In the genomic region with DNA sequence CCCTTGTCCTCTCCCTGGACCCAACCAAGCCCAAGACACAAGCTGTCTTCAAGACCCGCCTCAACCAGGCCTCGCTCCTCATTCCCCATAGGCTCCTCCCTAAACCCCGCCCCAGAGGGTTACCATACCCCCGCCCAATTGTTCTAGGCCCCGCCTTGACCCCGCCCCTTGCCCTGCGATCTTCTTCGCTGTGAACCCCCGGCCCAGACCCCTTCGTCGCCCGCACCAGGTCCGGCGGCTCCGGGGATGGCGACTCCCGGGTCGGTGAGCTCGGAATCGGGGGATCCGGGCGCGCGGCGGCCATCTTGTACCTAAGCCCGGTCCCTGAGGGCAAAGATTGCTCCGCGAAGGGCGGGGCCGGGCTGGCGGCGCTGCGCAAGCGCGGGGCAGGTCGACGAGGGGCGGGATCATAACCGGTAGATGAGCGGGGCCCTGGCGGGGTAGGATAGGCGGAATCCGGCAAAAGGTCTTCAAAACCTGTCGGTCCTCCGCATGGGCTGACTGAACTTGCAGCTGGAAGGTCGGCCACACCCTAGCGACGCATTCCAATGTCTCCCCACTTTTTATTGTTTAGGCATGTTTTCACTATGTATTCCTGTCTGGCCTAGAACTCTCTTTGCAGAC, we compare ENCODE assay signal across 8 mouse cellular contexts. TPM values are rescaled to one million over a fixed set of nuclear protein-coding genes. Genes with fewer than 3 reads are reported as not detected.
DNase-seq lines count a peak whose midpoint lies in the region; ATAC-seq lines count a peak whose summit lies in the region.

A gene (minus strand): TSS at position 338 of the 624 bp plus-strand sequence.

- under 1% methylated on average over 48 of the region's 48 CpGs for WGBS in heart, embryonic 15.5 days
- WGBS in liver, embryonic 15.5 days (ENCODE audit: insufficient replicate concordance), result under 1% methylated on average over 48 of the region's 48 CpGs
- under 1% methylated on average over 48 of the region's 48 CpGs for WGBS in neural tube, embryonic 12.5 days

- H3K9ac ChIP-seq in heart, embryonic 15.5 days, result peak within 1 kb of the TSS; percentile 82
- peak within 1 kb of the TSS; percentile 85 for H3K9ac ChIP-seq in liver, embryonic 15.5 days
- H3K9ac ChIP-seq in neural tube, embryonic 12.5 days, result peak within 1 kb of the TSS; percentile 82

- H3K4me3 ChIP-seq in heart, embryonic 15.5 days, result peak within 1 kb of the TSS; percentile 77
- peak within 1 kb of the TSS; percentile 91 for H3K4me3 ChIP-seq in liver, embryonic 15.5 days (replicated peaks)
- peak within 1 kb of the TSS; percentile 62 for H3K4me3 ChIP-seq in neural tube, embryonic 12.5 days

- peak within 1 kb of the TSS; percentile 96 for H3K27ac ChIP-seq in heart, embryonic 15.5 days
- H3K27ac ChIP-seq in liver, embryonic 15.5 days (replicated peaks), result peak within 1 kb of the TSS; percentile 96
- H3K27ac ChIP-seq in neural tube, embryonic 12.5 days, result peak within 1 kb of the TSS; percentile 90

- peak; percentile 87 for DNase-seq in c-Kit-negative CD71-positive TER-119-positive erythroid progenitor cells, embryonic 14.5 days (ENCODE audit: low read depth, low spot score)
- peak; percentile 77 for DNase-seq in fibroblast of lung, adult 2 months (ENCODE audit: low read depth)
- peak; percentile 93 to 96 for DNase-seq in kidney, postnatal 36 days
- peak; percentile 84 for DNase-seq in telencephalon, adult 2 months (ENCODE audit: low read depth, low spot score)

- peak within 1 kb of the TSS; percentile 60 for H3K4me2 ChIP-seq in heart, embryonic 15.5 days
- peak within 1 kb of the TSS; percentile 81 for H3K4me2 ChIP-seq in liver, embryonic 15.5 days
- H3K4me2 ChIP-seq in neural tube, embryonic 12.5 days (replicated peaks), result peak within 1 kb of the TSS; percentile 57

- no peaks in the 10 kb centered on the region for H3K9me3 ChIP-seq in heart, embryonic 15.5 days (replicated peaks)
- no peaks in the 10 kb centered on the region for H3K9me3 ChIP-seq in liver, embryonic 15.5 days (replicated peaks)
- H3K9me3 ChIP-seq in neural tube, embryonic 12.5 days, result no peaks in the 10 kb centered on the region

- peaks cover 28% of the 10 kb centered on the region for H3K36me3 ChIP-seq in heart, embryonic 15.5 days
- peaks cover 16% of the 10 kb centered on the region for H3K36me3 ChIP-seq in liver, embryonic 15.5 days (replicated peaks)
- peaks cover 29% of the 10 kb centered on the region for H3K36me3 ChIP-seq in neural tube, embryonic 12.5 days

- no peaks in the 10 kb centered on the region for H3K27me3 ChIP-seq in heart, embryonic 15.5 days
- no peaks in the 10 kb centered on the region for H3K27me3 ChIP-seq in liver, embryonic 15.5 days
- no peaks in the 10 kb centered on the region for H3K27me3 ChIP-seq in neural tube, embryonic 12.5 days (replicated peaks)

- peak; percentile 97 for ATAC-seq in CD4-positive, CD25-positive, alpha-beta regulatory T cell, adult 4 months
- ATAC-seq in heart, embryonic 15.5 days (replicated peaks; ENCODE audit: insufficient number of reproducible peaks, insufficient read depth, low FRiP score, low read depth), result peak; percentile 96
- peak; percentile 98 for ATAC-seq in liver, embryonic 15.5 days (ENCODE audit: insufficient read depth)
- peak; percentile 96 for ATAC-seq in neural tube, embryonic 12.5 days (ENCODE audit: low FRiP score, low read depth)

- peaks cover 13% of the 10 kb centered on the region for H3K4me1 ChIP-seq in heart, embryonic 15.5 days (replicated peaks)
- peaks cover 23% of the 10 kb centered on the region for H3K4me1 ChIP-seq in liver, embryonic 15.5 days (replicated peaks)
- H3K4me1 ChIP-seq in neural tube, embryonic 12.5 days, result no peaks in the 10 kb centered on the region; the same call in 1 of the 2 replicates

RNA-seq across cellular contexts. Expression of the gene that starts here (rescaled TPM):
- 1 to 10 TPM; 4.5 to 9.3 TPM for polyA plus RNA-seq in CD4-positive, CD25-positive, alpha-beta regulatory T cell, adult 4 months (2017; shearing (Covaris generic))
- 5.4 and 6.5 TPM in 2 replicates for polyA plus RNA-seq in heart, embryonic 15.5 days (2015; fragmentation: Nextera tagmentation; extraction: Ambion mirVana)
- polyA plus RNA-seq in liver, embryonic 15.5 days (2015; fragmentation: Nextera tagmentation; extraction: Ambion mirVana), result 1.2 and 1.4 TPM in 2 replicates
- 4.2 and 5.9 TPM in 2 replicates for polyA plus RNA-seq in neural tube, embryonic 12.5 days (2016; fragmentation: Nextera tagmentation; extraction: Ambion mirVana)

Comparison
In these comparisons a context has a peak if more than half of its experiments do, and no peak if none do; other contexts are left out.
1. Peak in every context shown above with its lines: DNase-seq, ATAC-seq, H3K4me3 ChIP-seq and H3K27ac ChIP-seq.